Mouse (Mus musculus): ENCODE measurements around the gene Uaca. TPM values are rescaled to one million over a fixed set of nuclear protein-coding genes. Genes with fewer than 3 reads are reported as not detected.

The Uaca gene
- 10 to 100 TPM; 39.1 to 44.2 TPM for total RNA-seq (2021)
- long read RNA-seq, experiment 1, full-length matches to known transcripts: 29 of 56 reads
- long read RNA-seq, experiment 1, partial matches to known transcripts: 18 of 56 reads
- long read RNA-seq, experiment 1, other reads (novel, unspliced or antisense): 9 of 56 reads
- long read RNA-seq, experiment 2, full-length matches to known transcripts: 6 of 12 reads
- long read RNA-seq, experiment 2, partial matches to known transcripts: 4 of 12 reads
- long read RNA-seq, experiment 2, other reads (novel, unspliced or antisense): 2 of 12 reads

GRCm38 (mm10) chr9:60794210-60794840 is at the start of gene Uaca:
Gene Uaca (plus strand): TSS chr9:60794542.
- peak; percentile 96 to 98 for DNase-seq

- no peak for DNase-seq
These were observed 49.4 kb upstream of the Uaca start for GRCm38 (mm10) chr9:60744971-60745370.

GRCm38 (mm10) chr9:60746561-60746960 is 47.8 kb upstream of the Uaca start:
- no peak for DNase-seq

GRCm38 (mm10) chr9:60747672-60748071 is 46.7 kb upstream of the Uaca start:
- DNase-seq: no peak

GRCm38 (mm10) chr9:60748191-60748590 is 46.2 kb upstream of the Uaca start:
- DNase-seq: no peak

- no peak for DNase-seq
These were observed 45.2 kb upstream of the Uaca start for GRCm38 (mm10) chr9:60749105-60749504.

- no peak for DNase-seq
These were observed 43.2 kb upstream of the Uaca start for GRCm38 (mm10) chr9:60751098-60751497.

- DNase-seq: no peak
These were observed 42.4 kb upstream of the Uaca start for GRCm38 (mm10) chr9:60751971-60752370.

GRCm38 (mm10) chr9:60752636-60753035 is 41.7 kb upstream of the Uaca start:
- no peak for DNase-seq

- peak; percentile 71 to 92 for DNase-seq
These were observed 38.1 kb upstream of the Uaca start for GRCm38 (mm10) chr9:60756258-60756657.

- DNase-seq: peak; percentile 57 to 58
These were observed 37.2 kb upstream of the Uaca start for GRCm38 (mm10) chr9:60756866-60757740.

GRCm38 (mm10) chr9:60757817-60758216 is 36.5 kb upstream of the Uaca start:
- DNase-seq: peak; percentile 49 to 72

- peak; percentile 76 to 87 for DNase-seq
These were observed 34.8 kb upstream of the Uaca start for GRCm38 (mm10) chr9:60759436-60760007.

- DNase-seq: no peak
These were observed 29.2 kb upstream of the Uaca start for GRCm38 (mm10) chr9:60765181-60765580.

GRCm38 (mm10) chr9:60768393-60768792 is 25.9 kb upstream of the Uaca start:
- DNase-seq: peak; percentile 26 to 57

- peak in 1 of 2 experiments; percentile 61 for DNase-seq
These were observed 24.6 kb upstream of the Uaca start for GRCm38 (mm10) chr9:60769711-60770111.

GRCm38 (mm10) chr9:60773713-60774112 is 20.6 kb upstream of the Uaca start:
- no peak for DNase-seq

GRCm38 (mm10) chr9:60776899-60777298 is 17.4 kb upstream of the Uaca start:
- DNase-seq: peak in 1 of 2 experiments; percentile 29

- DNase-seq: no peak
These were observed 12.1 kb upstream of the Uaca start for GRCm38 (mm10) chr9:60782057-60782789.

- DNase-seq: no peak
These were observed 9.3 kb upstream of the Uaca start for GRCm38 (mm10) chr9:60785069-60785468.

- DNase-seq: no peak
These were observed 6.7 kb upstream of the Uaca start for GRCm38 (mm10) chr9:60787517-60788110.
